Mouse (Mus musculus) lung, adult 2 months (tissue): Measurements from ENCODE around the gene Zbtb3. TPM values are rescaled to one million over a fixed set of nuclear protein-coding genes. Genes with fewer than 3 reads are reported as not detected.
A peak's percentile ranks its signal among the peaks of the same experiment; 100 is the strongest.

Experiments used
- DNase-seq: peaks from one replicate; pipeline ENCODE4 v3.0.0; 2022
- H3K4me1 ChIP-seq: fragments of 200-500 bp; 2 replicates; pipeline ENCODE4 v1.6.1; 2011; ENCODE audit warnings: low read length; ENCODE audit not compliant: control insufficient read depth, insufficient read depth
- H3K4me3 ChIP-seq: fragments of 200-500 bp; replicated peaks from 2 replicates; pipeline ENCODE3; 2011; ENCODE audit warnings: low read depth, mild to moderate bottlenecking, control low read depth, low read length; ENCODE audit errors: extremely low read depth
- CTCF ChIP-seq: fragments of 200-500 bp; IDR thresholded peaks from 2 replicates; pipeline ENCODE4 v1.5.1; 2011; ENCODE audit warnings: mild to moderate bottlenecking, low read length, control low read depth; ENCODE audit not compliant: insufficient read depth
- POLR2A ChIP-seq: fragments of 200-500 bp; IDR thresholded peaks from 2 replicates; pipeline ENCODE4 v1.6.1; 2011; ENCODE audit warnings: low read depth, mild to moderate bottlenecking, control low read depth, low read length, borderline replicate concordance; ENCODE audit errors: extremely low read depth
- WGBS: fragments of 180-500 bp; shearing (Covaris S2); methylation state at CpG from one replicate; pipeline ENCODE4 v1.1.7; 2018; 5-methylcytosine and 5-hydroxymethylcytosine counted together
- polyA plus RNA-seq: library from polyadenylated mRNA; depleted of rRNA; stranded (reverse); fragments of >200 nt; gene quantifications from 2 replicates; pipeline ENCODE4 v1.2.3, GENCODE M21; 2012

The Zbtb3 gene
- polyA plus RNA-seq, 1 experiment = 2.3 TPM

GRCm38 (mm10) chr19:8772996-8773395 is 29.4 kb upstream of the Zbtb3 start:
- peaks cover 19% of the 10 kb centered on the region for H3K4me1 ChIP-seq
- H3K4me3 ChIP-seq = no peak overlapping the region
- TF ChIP-seq POLR2A (no peak), CTCF (no peak)
- DNase-seq = no peak
- WGBS = 64% methylated on average over 5 of the region's 5 CpGs

GRCm38 (mm10) chr19:8773409-8773808 is 28.9 kb upstream of the Zbtb3 start:
- TF ChIP-seq POLR2A = no peak
- TF ChIP-seq CTCF = no peak
- Histone ChIP-seq H3K4me3 (peak overlapping the region; percentile 90), H3K4me1 (peaks cover 19% of the 10 kb centered on the region)
- DNase-seq = no peak
- 46% methylated on average over 6 of the region's 6 CpGs for WGBS

- TF ChIP-seq CTCF (no peak), POLR2A (peak; percentile 96)
- DNase-seq = peak; percentile 99
- WGBS = 2% methylated on average over 68 of the region's 68 CpGs
- peak within 1 kb of the TSS; percentile 90 for H3K4me3 ChIP-seq
- peaks cover 19% of the 10 kb centered on the region for H3K4me1 ChIP-seq
These were observed 28.1 kb upstream of the Zbtb3 start, which contains the start of gene Tmem179b for GRCm38 (mm10) chr19:8774086-8774835. Gene Tmem179b, minus strand, starts transcription at chr19:8774467.

GRCm38 (mm10) chr19:8774951-8775421 is 27.4 kb upstream of the Zbtb3 start:
- 2% methylated on average over 20 of the region's 20 CpGs for WGBS
- no peak for DNase-seq
- H3K4me1 ChIP-seq = peaks cover 19% of the 10 kb centered on the region
- peak overlapping the region; percentile 90 for H3K4me3 ChIP-seq
- no peak for TF ChIP-seq POLR2A
- no peak for TF ChIP-seq CTCF

- peak; percentile 40; the same call in 1 of the 2 replicates for TF ChIP-seq CTCF
- TF ChIP-seq POLR2A = no peak
- under 1% methylated on average over 32 of the region's 32 CpGs for WGBS
- H3K4me1 ChIP-seq = no peaks in the 10 kb centered on the region
- peak within 1 kb of the TSS; percentile 71 for H3K4me3 ChIP-seq
- DNase-seq = peak; percentile 88
These were observed 16.2 kb upstream of the Zbtb3 start, which contains the start of gene Taf6l for GRCm38 (mm10) chr19:8786008-8786781. Gene Taf6l, minus strand, starts transcription at chr19:8786417.

GRCm38 (mm10) chr19:8788521-8788920 is 13.8 kb upstream of the Zbtb3 start:
- H3K4me1 ChIP-seq = no peaks in the 10 kb centered on the region
- no peak for TF ChIP-seq POLR2A
- no peak for TF ChIP-seq CTCF
- WGBS = 45% methylated on average over 3 of the region's 3 CpGs
- DNase-seq = no peak
- no peak overlapping the region for H3K4me3 ChIP-seq

- WGBS = 50% methylated on average over 1 of the region's 1 CpGs
- H3K4me1 ChIP-seq = no peaks in the 10 kb centered on the region
- no peak for TF ChIP-seq POLR2A
- TF ChIP-seq CTCF = no peak
- no peak overlapping the region for H3K4me3 ChIP-seq
- DNase-seq = no peak
These were observed 13.2 kb upstream of the Zbtb3 start for GRCm38 (mm10) chr19:8789171-8789570.

- Histone ChIP-seq H3K4me1 (no peaks in the 10 kb centered on the region), H3K4me3 (no peak overlapping the region)
- TF ChIP-seq CTCF (no peak), POLR2A (no peak)
- DNase-seq = no peak
- WGBS = 69% methylated on average over 7 of the region's 7 CpGs
These were observed 12.2 kb upstream of the Zbtb3 start for GRCm38 (mm10) chr19:8790171-8790570.

GRCm38 (mm10) chr19:8798264-8798946 is 4.0 kb upstream of the Zbtb3 start, which contains the start of gene Polr2g:
Gene Polr2g, minus strand, starts transcription at chr19:8798577.
- peak within 1 kb of the TSS; percentile 82 for H3K4me3 ChIP-seq
- TF ChIP-seq CTCF = no peak
- peak; percentile 84; the same call in 1 of the 2 replicates for TF ChIP-seq POLR2A
- WGBS = under 1% methylated on average over 25 of the region's 25 CpGs
- peak; percentile 86 for DNase-seq
- H3K4me1 ChIP-seq = peaks cover 5% of the 10 kb centered on the region; the same call in 1 of the 2 replicates
